Mouse (Mus musculus) midbrain, embryonic 15.5 days (tissue): Measurements from ENCODE around the gene Dnajc4. TPM values are rescaled to one million over a fixed set of nuclear protein-coding genes. Genes with fewer than 3 reads are reported as not detected.

Experiments used
- ATAC-seq: fragments of 200-750 bp; cut with Nextera tagmentation; replicated peaks from 2 replicates; pipeline ENCODE4 v1.8.0; 2017; ENCODE audit warnings: moderate TSS enrichment
- H3K27ac ChIP-seq: fragments of 300-500 bp; sonication (generic); 2 replicates; pipeline ENCODE4 v1.5.1; 2015; ENCODE audit warnings: mild to moderate bottlenecking, inconsistent platforms
- H3K27me3 ChIP-seq: fragments of 300-500 bp; sonication (generic); replicated peaks from 2 replicates; pipeline ENCODE4 v1.6.1; 2015; ENCODE audit warnings: inconsistent platforms
- H3K36me3 ChIP-seq: fragments of 300-500 bp; sonication (generic); replicated peaks from 2 replicates; pipeline ENCODE4 v1.6.1; 2015; ENCODE audit warnings: inconsistent platforms
- H3K4me1 ChIP-seq: fragments of 300-500 bp; sonication (generic); 2 replicates; pipeline ENCODE4 v1.6.1; 2015; ENCODE audit warnings: inconsistent platforms
- H3K4me2 ChIP-seq: fragments of 300-500 bp; sonication (generic); 2 replicates; pipeline ENCODE4 v1.6.1; 2015; ENCODE audit warnings: inconsistent platforms, mild to moderate bottlenecking, moderate library complexity
- H3K4me3 ChIP-seq: fragments of 300-500 bp; sonication (generic); 2 replicates; pipeline ENCODE4 v1.5.1; 2015; ENCODE audit warnings: mild to moderate bottlenecking, inconsistent platforms
- H3K9ac ChIP-seq: fragments of 300-500 bp; sonication (generic); 2 replicates; pipeline ENCODE4 v1.6.1; 2015; ENCODE audit warnings: mild to moderate bottlenecking, inconsistent platforms
- H3K9me3 ChIP-seq: fragments of 300-500 bp; sonication (generic); 2 replicates; pipeline ENCODE4 v1.6.1; 2016; ENCODE audit warnings: inconsistent platforms
- WGBS: fragments of 180-500 bp; shearing (Covaris S2); methylation state at CpG from one replicate; pipeline ENCODE4 v1.1.7; 2015; ENCODE audit warnings: mixed read lengths; 5-methylcytosine and 5-hydroxymethylcytosine counted together
- polyA plus RNA-seq: library from polyadenylated mRNA; unstranded; fragments of >200 nt; fragmentation: Nextera tagmentation; extraction: Ambion mirVana; gene quantifications from 2 replicates; pipeline ENCODE4 v1.2.1, GENCODE M21; 2015

The Dnajc4 gene
- polyA plus RNA-seq, 1 experiment from 2014 or later: 24.1 TPM

GRCm38 (mm10) chr19:7014481-7015135 lies 22.2 kb upstream of the Dnajc4 start:
- H3K9me3 ChIP-seq: no peaks in the 10 kb centered on the region
- no peak overlapping the region for H3K4me2 ChIP-seq
- H3K36me3 ChIP-seq: no peaks in the 10 kb centered on the region; the same call in 1 of the 2 replicates
- no peaks in the 10 kb centered on the region for H3K4me1 ChIP-seq
- 92% methylated on average over 20 of the region's 20 CpGs for WGBS
- no peak for ATAC-seq
- H3K4me3 ChIP-seq: no peak overlapping the region
- no peaks in the 10 kb centered on the region for H3K27me3 ChIP-seq
- H3K9ac ChIP-seq: no peak overlapping the region
- no peak overlapping the region for H3K27ac ChIP-seq

- 86% methylated on average over 9 of the region's 9 CpGs for WGBS
- Histone ChIP-seq H3K27me3 (no peaks in the 10 kb centered on the region), H3K4me3 (no peak overlapping the region), H3K36me3 (no peaks in the 10 kb centered on the region), H3K4me1 (no peaks in the 10 kb centered on the region), H3K4me2 (no peak overlapping the region), H3K9ac (no peak overlapping the region), H3K9me3 (no peaks in the 10 kb centered on the region), H3K27ac (no peak overlapping the region)
- ATAC-seq: no peak
These were observed 21.6 kb upstream of the Dnajc4 start for GRCm38 (mm10) chr19:7013984-7014383.

- WGBS: 85% methylated on average over 4 of the region's 4 CpGs
- H3K4me1 ChIP-seq: no peaks in the 10 kb centered on the region
These were observed 20.1 kb upstream of the Dnajc4 start for GRCm38 (mm10) chr19:7012426-7012825.

GRCm38 (mm10) chr19:7006892-7007593 lies 14.7 kb upstream of the Dnajc4 start:
- Histone ChIP-seq H3K4me2 (no peak overlapping the region), H3K27ac (no peak overlapping the region), H3K27me3 (no peaks in the 10 kb centered on the region), H3K9me3 (no peaks in the 10 kb centered on the region), H3K9ac (no peak overlapping the region), H3K4me1 (no peaks in the 10 kb centered on the region), H3K36me3 (no peaks in the 10 kb centered on the region), H3K4me3 (no peak overlapping the region)
- no peak for ATAC-seq
- WGBS: 87% methylated on average over 9 of the region's 9 CpGs

More at GRCm38 (mm10) chr19:7012426-7012825, 20.1 kb upstream of the Dnajc4 start:
- H3K9me3 ChIP-seq: no peaks in the 10 kb centered on the region
- H3K4me2 ChIP-seq: no peak overlapping the region
- no peak overlapping the region for H3K4me3 ChIP-seq
- no peaks in the 10 kb centered on the region for H3K27me3 ChIP-seq
- no peaks in the 10 kb centered on the region for H3K36me3 ChIP-seq
- no peak for ATAC-seq
- H3K27ac ChIP-seq: no peak overlapping the region
- H3K9ac ChIP-seq: no peak overlapping the region

GRCm38 (mm10) chr19:6999360-7000063 lies 7.1 kb upstream of the Dnajc4 start:
- 0 out of 2 replicates have a peak, but pooled peaks cover 11% of the 10 kb centered on the region for H3K36me3 ChIP-seq
- WGBS: 90% methylated on average over 19 of the region's 19 CpGs
- H3K27ac ChIP-seq: no peak overlapping the region
- peaks cover 28% of the 10 kb centered on the region for H3K4me1 ChIP-seq
- H3K4me2 ChIP-seq: no peak overlapping the region
- no peak for ATAC-seq
- no peak overlapping the region for H3K4me3 ChIP-seq
- no peaks in the 10 kb centered on the region for H3K9me3 ChIP-seq
- no peaks in the 10 kb centered on the region for H3K27me3 ChIP-seq
- no peak overlapping the region for H3K9ac ChIP-seq

- H3K9ac ChIP-seq: no peak overlapping the region
- H3K4me2 ChIP-seq: no peak overlapping the region
- no peak overlapping the region for H3K27ac ChIP-seq
- H3K4me3 ChIP-seq: no peak overlapping the region
- no peak for ATAC-seq
- no peaks in the 10 kb centered on the region for H3K9me3 ChIP-seq
- WGBS: 82% methylated on average over 9 of the region's 9 CpGs
- H3K4me1 ChIP-seq: peaks cover 37% of the 10 kb centered on the region
- 0 out of 2 replicates have a peak, but pooled peaks cover 11% of the 10 kb centered on the region for H3K36me3 ChIP-seq
- H3K27me3 ChIP-seq: no peaks in the 10 kb centered on the region
These were observed 5.4 kb upstream of the Dnajc4 start for GRCm38 (mm10) chr19:6997721-6998290.

- Histone ChIP-seq H3K4me1 (peaks cover 48% of the 10 kb centered on the region), H3K36me3 (0 out of 2 replicates have a peak, but pooled peaks cover 11% of the 10 kb centered on the region), H3K9me3 (no peaks in the 10 kb centered on the region), H3K27me3 (no peaks in the 10 kb centered on the region), H3K27ac (peak within 1 kb of the TSS; percentile 78), H3K4me2 (peak within 1 kb of the TSS; percentile 91), H3K4me3 (peak within 1 kb of the TSS; percentile 69), H3K9ac (peak within 1 kb of the TSS; percentile 78)
- ATAC-seq: peak; percentile 65
- under 1% methylated on average over 24 of the region's 24 CpGs for WGBS
These were observed 3.6 kb upstream of the Dnajc4 start, which contains the start of the genes Nudt22 and Trpt1 for GRCm38 (mm10) chr19:6996006-6996405. Gene Nudt22, minus strand, starts transcription at chr19:6996117. Gene Trpt1, plus strand, starts transcription at chr19:6996131.

GRCm38 (mm10) chr19:6995255-6995991 lies 3.1 kb upstream of the Dnajc4 start:
- peak overlapping the region; percentile 78 for H3K9ac ChIP-seq

GRCm38 (mm10) chr19:6994489-6994888 lies 2.1 kb upstream of the Dnajc4 start:
- Histone ChIP-seq H3K4me2 (no peak overlapping the region), H3K27ac (no peak overlapping the region), H3K4me3 (no peak overlapping the region), H3K9me3 (no peaks in the 10 kb centered on the region), H3K9ac (no peak overlapping the region), H3K4me1 (peaks cover 48% of the 10 kb centered on the region), H3K36me3 (0 out of 2 replicates have a peak, but pooled peaks cover 5% of the 10 kb centered on the region), H3K27me3 (no peaks in the 10 kb centered on the region)
- no peak for ATAC-seq
- WGBS: 86% methylated on average over 8 of the region's 8 CpGs

More at GRCm38 (mm10) chr19:6995255-6995991, 3.1 kb upstream of the Dnajc4 start:
- Histone ChIP-seq H3K27ac (no peak overlapping the region), H3K4me2 (peak overlapping the region; percentile 91), H3K4me1 (peaks cover 48% of the 10 kb centered on the region), H3K36me3 (0 out of 2 replicates have a peak, but pooled peaks cover 11% of the 10 kb centered on the region), H3K4me3 (peak overlapping the region; percentile 69), H3K9me3 (no peaks in the 10 kb centered on the region), H3K27me3 (no peaks in the 10 kb centered on the region)
- WGBS: 49% methylated on average over 21 of the region's 21 CpGs
- no peak for ATAC-seq

- WGBS: 85% methylated on average over 8 of the region's 8 CpGs
- no peak overlapping the region for H3K4me2 ChIP-seq
- no peaks in the 10 kb centered on the region for H3K27me3 ChIP-seq
- no peak overlapping the region for H3K27ac ChIP-seq
- no peak overlapping the region for H3K9ac ChIP-seq
- 0 out of 2 replicates have a peak, but pooled peaks cover under 1% of the 10 kb centered on the region for H3K36me3 ChIP-seq
- peaks cover 48% of the 10 kb centered on the region for H3K4me1 ChIP-seq
- no peak overlapping the region for H3K4me3 ChIP-seq
- no peaks in the 10 kb centered on the region for H3K9me3 ChIP-seq
- no peak for ATAC-seq
These were observed 1.6 kb upstream of the Dnajc4 start for GRCm38 (mm10) chr19:6994002-6994401.

GRCm38 (mm10) chr19:6993011-6993770 lies 819 bp upstream of the Dnajc4 start:
- Histone ChIP-seq H3K27me3 (no peaks in the 10 kb centered on the region), H3K36me3 (no peaks in the 10 kb centered on the region), H3K9me3 (no peaks in the 10 kb centered on the region), H3K9ac (peak overlapping the region; percentile 60), H3K27ac (peak overlapping the region; percentile 34; the same call in 1 of the 2 replicates), H3K4me2 (peak overlapping the region; percentile 88), H3K4me3 (peak overlapping the region; percentile 55), H3K4me1 (peaks cover 50% of the 10 kb centered on the region)
- 0 out of 2 replicates have a peak, but pooled peaks have one; percentile 0 for ATAC-seq
- WGBS: 64% methylated on average over 14 of the region's 14 CpGs
